Mouse (Mus musculus) spleen, postnatal 4 days (tissue): ENCODE results near the gene Kmt5a.

Experiments used
- DNase-seq, 2 experiments: peaks; one replicate each; pipeline ENCODE4 v3.0.0; 2022; ENCODE audit warnings: low spot score in 2 of 2

The Kmt5a gene

GRCm38 (mm10) chr5:124439447-124440093, at the start of gene Kmt5a:
TSS of gene Kmt5a (plus strand) at chr5:124439930.
- peak; percentile 96 for DNase-seq

- no peak for DNase-seq
Measured at GRCm38 (mm10) chr5:124392412-124392811, 47.3 kb upstream of the Kmt5a start.

GRCm38 (mm10) chr5:124393726-124394125, 46.0 kb upstream of the Kmt5a start:
- no peak for DNase-seq

- no peak for DNase-seq
Measured at GRCm38 (mm10) chr5:124410808-124411207, 28.9 kb upstream of the Kmt5a start.

GRCm38 (mm10) chr5:124412163-124412562, 27.6 kb upstream of the Kmt5a start:
- no peak for DNase-seq

- no peak for DNase-seq
Measured at GRCm38 (mm10) chr5:124418903-124419302, 20.8 kb upstream of the Kmt5a start.

- DNase-seq, result no peak
Measured at GRCm38 (mm10) chr5:124421786-124422185, 17.9 kb upstream of the Kmt5a start.

GRCm38 (mm10) chr5:124424200-124424722, 15.5 kb upstream of the Kmt5a start:
- no peak for DNase-seq

GRCm38 (mm10) chr5:124424723-124425411, 14.9 kb upstream of the Kmt5a start:
- DNase-seq, result peak; percentile 54 to 81

- peak; percentile 92 to 96 for DNase-seq
Measured at GRCm38 (mm10) chr5:124425412-124426259, 14.1 kb upstream of the Kmt5a start, which contains the start of gene Sbno1. TSS of gene Sbno1 (minus strand) at chr5:124426001.

- DNase-seq, result no peak
Measured at GRCm38 (mm10) chr5:124426475-124427071, 13.2 kb upstream of the Kmt5a start.

GRCm38 (mm10) chr5:124432398-124433012, 7.2 kb upstream of the Kmt5a start:
- peak; percentile 62 to 81 for DNase-seq

- no peak for DNase-seq
Measured at GRCm38 (mm10) chr5:124433048-124433447, 6.7 kb upstream of the Kmt5a start.

GRCm38 (mm10) chr5:124438229-124438628, 1.5 kb upstream of the Kmt5a start:
- DNase-seq, result peak in 1 of 2 experiments; percentile 47

GRCm38 (mm10) chr5:124438746-124439145, 984 bp upstream of the Kmt5a start:
- DNase-seq, result no peak

GRCm38 (mm10) chr5:124440094-124440701, 468 bp downstream of the Kmt5a start:
- peak; percentile 65 to 83 for DNase-seq

GRCm38 (mm10) chr5:124442628-124443027, 2.9 kb downstream of the Kmt5a start:
- DNase-seq, result no peak

- DNase-seq, result no peak
Measured at GRCm38 (mm10) chr5:124444208-124444607, 4.5 kb downstream of the Kmt5a start.

GRCm38 (mm10) chr5:124444661-124445561, 5.2 kb downstream of the Kmt5a start:
- DNase-seq, result peak; percentile 75 to 87
